Mouse (Mus musculus) cerebellum, postnatal 4 days (tissue): ENCODE results near the gene Gm45062.

Experiments used
- DNase-seq, 2 experiments: peaks; one replicate each; pipeline ENCODE4 v3.0.0; 2022; ENCODE audit warnings: low spot score in 2 of 2, mixed read lengths in 1 of 2

The Gm45062 gene

GRCm38 (mm10) chr6:8473498-8473897, 214.2 kb downstream of the Gm45062 start:
- DNase-seq, result no peak

GRCm38 (mm10) chr6:8474316-8474715, 215.1 kb downstream of the Gm45062 start:
- DNase-seq, result no peak

- no peak for DNase-seq
Observed at GRCm38 (mm10) chr6:8474820-8475219, 215.6 kb downstream of the Gm45062 start.

GRCm38 (mm10) chr6:8479176-8479575, 219.9 kb downstream of the Gm45062 start:
- no peak for DNase-seq

GRCm38 (mm10) chr6:8484437-8485275, 225.4 kb downstream of the Gm45062 start:
- no peak for DNase-seq

GRCm38 (mm10) chr6:8485414-8486175, 226.3 kb downstream of the Gm45062 start:
- no peak for DNase-seq

GRCm38 (mm10) chr6:8486391-8487043, 227.3 kb downstream of the Gm45062 start:
- no peak for DNase-seq

GRCm38 (mm10) chr6:8487044-8487853, 228.0 kb downstream of the Gm45062 start:
- DNase-seq, result no peak

- DNase-seq, result no peak
Observed at GRCm38 (mm10) chr6:8488249-8488648, 229.0 kb downstream of the Gm45062 start.

GRCm38 (mm10) chr6:8489266-8489665, 230.0 kb downstream of the Gm45062 start:
- no peak for DNase-seq

- no peak for DNase-seq
Observed at GRCm38 (mm10) chr6:8489938-8490585, 230.8 kb downstream of the Gm45062 start.

- DNase-seq, result no peak
Observed at GRCm38 (mm10) chr6:8492248-8492647, 233.0 kb downstream of the Gm45062 start.

GRCm38 (mm10) chr6:8495109-8495826, 236.0 kb downstream of the Gm45062 start:
- DNase-seq, result no peak

GRCm38 (mm10) chr6:8495827-8496222, 236.6 kb downstream of the Gm45062 start:
- no peak for DNase-seq

- DNase-seq, result no peak
Observed at GRCm38 (mm10) chr6:8497234-8497867, 238.1 kb downstream of the Gm45062 start.

GRCm38 (mm10) chr6:8497868-8498257, 238.6 kb downstream of the Gm45062 start:
- no peak for DNase-seq

- no peak for DNase-seq
Observed at GRCm38 (mm10) chr6:8498961-8499360, 239.7 kb downstream of the Gm45062 start.

- DNase-seq, result no peak
Observed at GRCm38 (mm10) chr6:8503953-8504352, 244.7 kb downstream of the Gm45062 start.

GRCm38 (mm10) chr6:8504521-8505228, 245.4 kb downstream of the Gm45062 start:
- DNase-seq, result no peak
